Mouse (Mus musculus) embryonic fibroblast, embryonic 13.5 days (primary cell): ENCODE measurements around the gene Samt4. TPM values are rescaled to one million over a fixed set of nuclear protein-coding genes. Genes with fewer than 3 reads are reported as not detected.
"Not testable (repeated sequence)": the region's sequence is repeated elsewhere in the genome, so short reads cannot be mapped to it uniquely, and the experiment has no call there.

Experiments
- H3K27ac ChIP-seq: 2 replicates; pipeline ENCODE4 v1.5.1; 2012; ENCODE audit warnings: low read length, control low read depth, inconsistent platforms; ENCODE audit not compliant: insufficient read depth
- H3K4me1 ChIP-seq: 2 replicates; pipeline ENCODE4 v1.6.1; 2011; ENCODE audit warnings: low read length; ENCODE audit not compliant: control insufficient read depth, insufficient read depth
- H3K4me3 ChIP-seq: 2 replicates; pipeline ENCODE4 v1.5.1; 2011; ENCODE audit warnings: mild to moderate bottlenecking, control low read depth, low read length; ENCODE audit not compliant: insufficient read depth
- CTCF ChIP-seq: IDR thresholded peaks from 2 replicates; pipeline ENCODE4 v1.5.1; 2011; ENCODE audit warnings: mild to moderate bottlenecking, control low read depth, low read length, moderate library complexity, borderline replicate concordance; ENCODE audit not compliant: insufficient read depth
- POLR2A ChIP-seq: IDR thresholded peaks from 2 replicates; pipeline ENCODE4 v1.6.1; 2011; ENCODE audit warnings: low read depth, mild to moderate bottlenecking, control low read depth, low read length, moderate library complexity
- polyA plus RNA-seq: library from polyadenylated mRNA; stranded (reverse); fragments of >200 nt; gene quantifications from 2 replicates; pipeline ENCODE4 v1.2.4, GENCODE M21; 2011; ENCODE audit warnings: low read depth; ENCODE audit not compliant: missing spikeins, insufficient read length

Gene Samt4
- polyA plus RNA-seq, result not detected in 2 replicates

DNA sequence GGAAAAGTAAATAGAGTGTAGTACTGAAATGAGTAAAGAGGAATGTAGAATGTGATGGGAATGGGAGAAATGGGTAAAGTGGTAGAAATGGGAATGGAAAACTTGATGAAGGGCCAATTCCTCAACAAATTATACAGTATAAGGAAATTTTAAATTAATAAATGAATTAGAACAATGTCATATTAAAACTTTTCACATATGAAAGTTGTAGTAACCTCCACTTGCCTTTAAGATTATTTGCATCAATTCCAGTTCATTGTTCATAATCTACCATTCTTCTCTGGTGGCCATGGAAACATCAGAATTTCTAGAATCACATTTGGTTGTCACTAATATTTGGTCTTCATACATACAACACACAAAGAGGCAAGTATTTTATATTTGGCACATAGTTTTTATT, at the start of gene Samt4:
Gene Samt4 (plus strand): TSS at position 301 of the 400 bp plus-strand sequence.
- TF ChIP-seq POLR2A, result no peak
- TF ChIP-seq CTCF, result no peak
- Histone ChIP-seq H3K4me1 (no peaks in the 10 kb centered on the region), H3K27ac (no peak within 1 kb of the TSS), H3K4me3 (no peak within 1 kb of the TSS)

DNA sequence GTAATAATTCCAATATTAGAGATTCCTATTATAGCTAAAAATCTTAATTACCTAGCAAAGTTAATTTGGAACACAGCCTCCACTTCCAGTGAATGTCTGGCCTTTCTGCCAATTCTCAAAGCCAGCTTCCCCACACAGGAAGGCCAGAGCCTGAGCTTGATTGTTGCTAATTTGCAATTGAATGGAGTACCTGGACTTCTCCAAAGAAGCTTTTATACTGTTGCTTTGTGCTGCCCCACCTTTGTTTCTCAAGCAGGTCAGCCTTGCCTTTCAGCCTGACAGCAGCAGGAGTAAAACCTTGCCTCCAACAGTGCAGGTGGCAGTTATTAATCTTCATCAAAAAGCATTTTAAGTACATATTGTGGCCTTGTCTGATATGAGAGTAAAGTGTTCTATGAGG, 38.1 kb upstream of the Samt4 start:
- not testable (repeated sequence) for H3K4me3 ChIP-seq, H3K27ac ChIP-seq, H3K4me1 ChIP-seq

DNA sequence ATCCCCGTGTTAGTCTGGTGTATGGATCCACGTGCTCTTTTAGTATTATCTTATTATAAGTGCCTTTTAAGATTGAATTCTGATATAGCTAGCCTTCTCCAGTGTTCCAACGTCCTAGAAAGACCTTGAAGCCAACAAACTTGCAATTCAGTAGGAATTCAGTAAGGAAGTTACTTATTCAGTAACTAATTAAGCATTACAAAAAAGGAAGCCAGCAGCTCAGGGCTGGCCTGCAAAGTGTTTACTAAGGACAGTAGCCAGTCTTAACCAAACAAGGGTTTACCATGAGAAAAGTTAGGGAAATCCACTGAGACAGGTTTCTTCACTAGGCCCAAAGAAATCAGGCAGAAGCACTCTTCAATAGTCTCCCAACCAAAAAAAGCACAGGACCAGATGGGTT, 13.4 kb upstream of the Samt4 start:
- H3K4me3 ChIP-seq, H3K27ac ChIP-seq, H3K4me1 ChIP-seq: not testable (repeated sequence)

Other genes starting within 250 kb of the Samt4 start
- gene 4930524N10Rik, start 138.6 kb upstream of the Samt4 start, polyA plus RNA-seq, result not detected in 2 replicates
- gene Samt2, start 97.4 kb downstream of the Samt4 start, polyA plus RNA-seq, result not detected in 2 replicates